Mouse (Mus musculus) limb, embryonic 10.5 days (tissue): ENCODE data around the gene Zcchc10. TPM values are rescaled to one million over a fixed set of nuclear protein-coding genes. Genes with fewer than 3 reads are reported as not detected.
A peak's percentile ranks its signal among the peaks of the same experiment; 100 is the strongest.
"Not testable (repeated sequence)": the region's sequence is repeated elsewhere in the genome, so short reads cannot be mapped to it uniquely, and the experiment has no call there.

Experiments
- DNase-seq: peaks from one replicate; pipeline ENCODE4 v3.0.0-alpha.2; 2017; ENCODE audit warnings: low spot score
- H3K27ac ChIP-seq: fragments of 300-500 bp; sonication (generic); 2 replicates; pipeline ENCODE4 v1.5.1; 2016; ENCODE audit warnings: mild to moderate bottlenecking
- H3K27me3 ChIP-seq: fragments of 300-500 bp; sonication (generic); 2 replicates; pipeline ENCODE4 v1.6.1; 2016; ENCODE audit warnings: low read depth, mild to moderate bottlenecking; ENCODE audit not compliant: poor library complexity, severe bottlenecking
- H3K36me3 ChIP-seq: fragments of 300-500 bp; sonication (generic); 2 replicates; pipeline ENCODE4 v1.6.1; 2016; ENCODE audit warnings: mild to moderate bottlenecking, moderate library complexity
- H3K4me1 ChIP-seq: fragments of 300-500 bp; sonication (generic); 2 replicates; pipeline ENCODE4 v1.6.1; 2016
- H3K4me3 ChIP-seq: fragments of 300-500 bp; sonication (generic); 2 replicates; pipeline ENCODE4 v1.5.1; 2016; ENCODE audit warnings: mild to moderate bottlenecking, moderate library complexity
- H3K9me3 ChIP-seq: fragments of 300-500 bp; sonication (generic); replicated peaks from 2 replicates; pipeline ENCODE4 v1.6.1; 2016; ENCODE audit warnings: mild to moderate bottlenecking
- WGBS: fragments of 180-500 bp; shearing (Covaris S2); methylation state at CpG from one replicate; pipeline ENCODE4 v1.1.7; 2016; 5-methylcytosine and 5-hydroxymethylcytosine counted together
- polyA plus RNA-seq: library from polyadenylated mRNA; unstranded; fragments of >200 nt; fragmentation: Nextera tagmentation; extraction: Ambion mirVana; gene quantifications from 2 replicates; pipeline ENCODE4 v1.2.1, GENCODE M21; 2016

Gene Zcchc10
- 23.0 and 30.4 TPM in 2 replicates for polyA plus RNA-seq

GRCm38 (mm10) chr11:53324512-53324968 is at the start of gene Zcchc10:
Gene Zcchc10, plus strand, starts transcription at chr11:53324679.
- WGBS = under 1% methylated on average over 21 of the region's 21 CpGs
- Histone ChIP-seq H3K36me3 (peaks cover 28% of the 10 kb centered on the region), H3K9me3 (no peaks in the 10 kb centered on the region), H3K27me3 (no peaks in the 10 kb centered on the region), H3K27ac (peak within 1 kb of the TSS; percentile 89), H3K4me3 (peak within 1 kb of the TSS; percentile 74), H3K4me1 (peaks cover 10% of the 10 kb centered on the region)
- peak; percentile 88 for DNase-seq

GRCm38 (mm10) chr11:53275358-53275757 is 49.1 kb upstream of the Zcchc10 start:
- peaks cover 94% of the 10 kb centered on the region for H3K36me3 ChIP-seq
- no peak overlapping the region for H3K4me3 ChIP-seq
- H3K9me3 ChIP-seq = no peaks in the 10 kb centered on the region
- H3K27ac ChIP-seq = no peak overlapping the region
- no peaks in the 10 kb centered on the region for H3K27me3 ChIP-seq
- no peaks in the 10 kb centered on the region for H3K4me1 ChIP-seq
- no peak for DNase-seq
- WGBS = 96% methylated on average over 3 of the region's 3 CpGs

DNA sequence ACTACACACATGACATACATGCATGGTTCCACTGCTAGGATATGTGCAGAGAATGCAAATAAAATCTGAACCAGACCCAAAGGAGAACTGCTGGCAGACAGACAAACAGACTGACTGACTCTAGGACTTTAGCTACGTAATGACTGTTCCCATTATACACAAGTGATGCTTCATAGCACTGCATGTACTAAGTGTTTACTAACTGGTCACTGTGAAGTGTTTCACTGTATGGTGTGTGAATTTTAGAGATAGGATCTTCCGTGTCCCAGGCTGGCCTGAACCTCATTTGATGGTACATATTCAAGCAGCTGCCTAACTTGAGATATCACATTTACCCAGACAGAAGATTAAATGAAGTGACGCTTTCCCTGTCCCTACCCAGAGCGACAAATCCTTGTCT is 46.1 kb upstream of the Zcchc10 start:
- no peaks in the 10 kb centered on the region for H3K4me1 ChIP-seq
- WGBS = 90% methylated on average over 4 of the region's 4 CpGs
- no peak overlapping the region for H3K27ac ChIP-seq
- H3K4me3 ChIP-seq = no peak overlapping the region
- no peaks in the 10 kb centered on the region for H3K9me3 ChIP-seq
- DNase-seq = no peak
- H3K36me3 ChIP-seq = peaks cover 94% of the 10 kb centered on the region
- H3K27me3 ChIP-seq = no peaks in the 10 kb centered on the region

GRCm38 (mm10) chr11:53285885-53286284 is 38.6 kb upstream of the Zcchc10 start:
- H3K27me3 ChIP-seq = no peaks in the 10 kb centered on the region
- H3K4me1 ChIP-seq = no peaks in the 10 kb centered on the region
- WGBS = 94% methylated on average over 6 of the region's 6 CpGs
- DNase-seq = no peak
- no peak overlapping the region for H3K4me3 ChIP-seq
- H3K36me3 ChIP-seq = peaks cover 99% of the 10 kb centered on the region
- no peak overlapping the region for H3K27ac ChIP-seq
- H3K9me3 ChIP-seq = no peaks in the 10 kb centered on the region

DNA sequence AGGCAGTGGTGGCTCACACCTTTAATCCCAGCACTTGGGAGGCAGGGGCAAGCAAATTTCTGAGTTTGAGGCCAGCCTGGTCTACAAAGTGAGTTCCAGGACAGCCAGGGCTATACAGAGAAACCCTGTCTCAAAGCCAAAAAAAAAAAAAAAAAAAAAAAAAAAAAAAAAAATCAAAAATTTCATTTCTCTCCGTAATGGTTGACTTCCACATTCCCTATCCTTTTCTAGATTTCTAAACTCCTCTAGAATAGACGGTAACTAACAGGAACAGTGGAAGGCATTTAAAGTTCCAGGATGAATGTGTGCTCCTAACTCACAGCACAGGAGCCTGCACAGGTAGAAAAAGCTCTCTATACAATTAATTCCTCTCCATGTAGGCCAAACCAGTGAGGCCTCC is 34.3 kb upstream of the Zcchc10 start:
- 93% methylated on average over 2 of the region's 2 CpGs for WGBS
- DNase-seq = not testable (repeated sequence)
- H3K36me3 ChIP-seq = peaks cover 98% of the 10 kb centered on the region

GRCm38 (mm10) chr11:53290871-53291270 is 33.6 kb upstream of the Zcchc10 start:
- 91% methylated on average over 11 of the region's 11 CpGs for WGBS
- no peaks in the 10 kb centered on the region for H3K4me1 ChIP-seq
- no peak for DNase-seq
- no peak overlapping the region for H3K27ac ChIP-seq
- H3K4me3 ChIP-seq = no peak overlapping the region
- H3K36me3 ChIP-seq = peaks cover 97% of the 10 kb centered on the region
- no peaks in the 10 kb centered on the region for H3K27me3 ChIP-seq
- H3K9me3 ChIP-seq = no peaks in the 10 kb centered on the region

More for the DNA sequence above, 34.3 kb upstream of the Zcchc10 start:
- H3K27me3 ChIP-seq, H3K4me3 ChIP-seq, H3K9me3 ChIP-seq, H3K4me1 ChIP-seq, H3K27ac ChIP-seq: not testable (repeated sequence)

DNA sequence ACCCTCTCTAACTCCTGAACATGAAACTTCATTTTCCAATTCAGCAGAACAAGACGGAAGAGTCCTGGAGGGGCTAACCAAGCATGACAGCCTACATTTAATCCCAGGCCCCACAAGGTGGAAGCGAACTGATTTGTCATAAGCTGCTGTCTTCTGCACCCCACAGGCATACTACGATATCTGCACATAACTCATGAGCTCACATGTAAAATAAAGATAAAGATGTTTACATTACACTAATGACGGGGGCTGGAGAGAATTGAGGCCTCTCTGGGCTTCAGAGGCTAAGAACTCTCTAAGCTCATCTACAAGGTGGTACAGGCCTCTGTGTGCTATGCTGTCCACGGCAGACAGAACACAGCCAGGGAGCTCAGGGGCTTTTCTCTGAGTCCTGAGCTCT is 30.0 kb upstream of the Zcchc10 start:
- H3K27me3 ChIP-seq = no peaks in the 10 kb centered on the region
- peaks cover 88% of the 10 kb centered on the region for H3K36me3 ChIP-seq
- no peak for DNase-seq
- 95% methylated on average over 5 of the region's 5 CpGs for WGBS
- no peaks in the 10 kb centered on the region for H3K9me3 ChIP-seq
- H3K4me3 ChIP-seq = no peak overlapping the region
- peaks cover 15% of the 10 kb centered on the region for H3K4me1 ChIP-seq
- H3K27ac ChIP-seq = no peak overlapping the region

DNA sequence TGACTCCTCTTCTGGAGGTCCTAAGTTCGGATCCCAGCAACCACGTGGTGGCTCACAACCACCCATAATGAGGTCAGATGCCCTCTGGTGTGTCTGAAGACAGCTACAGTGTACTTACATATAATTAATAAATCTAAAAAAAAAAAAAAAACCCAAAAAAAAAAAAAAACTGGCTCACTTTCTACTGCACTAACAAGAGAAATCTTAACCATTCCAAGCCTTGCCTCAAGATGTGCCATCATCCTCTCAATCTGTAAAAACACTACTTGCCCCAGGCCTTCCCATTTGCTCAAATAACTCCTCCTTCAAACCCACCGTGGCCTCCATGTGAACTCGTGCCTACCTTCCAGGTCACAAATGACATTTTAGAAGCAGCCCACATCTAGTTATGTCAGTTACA is 27.6 kb upstream of the Zcchc10 start:
- Histone ChIP-seq H3K36me3 (peaks cover 64% of the 10 kb centered on the region), H3K27ac (no peak overlapping the region), H3K4me1 (peaks cover 23% of the 10 kb centered on the region), H3K27me3 (no peaks in the 10 kb centered on the region), H3K4me3 (no peak overlapping the region), H3K9me3 (no peaks in the 10 kb centered on the region)
- no peak for DNase-seq
- WGBS = 83% methylated on average over 4 of the region's 4 CpGs

DNA sequence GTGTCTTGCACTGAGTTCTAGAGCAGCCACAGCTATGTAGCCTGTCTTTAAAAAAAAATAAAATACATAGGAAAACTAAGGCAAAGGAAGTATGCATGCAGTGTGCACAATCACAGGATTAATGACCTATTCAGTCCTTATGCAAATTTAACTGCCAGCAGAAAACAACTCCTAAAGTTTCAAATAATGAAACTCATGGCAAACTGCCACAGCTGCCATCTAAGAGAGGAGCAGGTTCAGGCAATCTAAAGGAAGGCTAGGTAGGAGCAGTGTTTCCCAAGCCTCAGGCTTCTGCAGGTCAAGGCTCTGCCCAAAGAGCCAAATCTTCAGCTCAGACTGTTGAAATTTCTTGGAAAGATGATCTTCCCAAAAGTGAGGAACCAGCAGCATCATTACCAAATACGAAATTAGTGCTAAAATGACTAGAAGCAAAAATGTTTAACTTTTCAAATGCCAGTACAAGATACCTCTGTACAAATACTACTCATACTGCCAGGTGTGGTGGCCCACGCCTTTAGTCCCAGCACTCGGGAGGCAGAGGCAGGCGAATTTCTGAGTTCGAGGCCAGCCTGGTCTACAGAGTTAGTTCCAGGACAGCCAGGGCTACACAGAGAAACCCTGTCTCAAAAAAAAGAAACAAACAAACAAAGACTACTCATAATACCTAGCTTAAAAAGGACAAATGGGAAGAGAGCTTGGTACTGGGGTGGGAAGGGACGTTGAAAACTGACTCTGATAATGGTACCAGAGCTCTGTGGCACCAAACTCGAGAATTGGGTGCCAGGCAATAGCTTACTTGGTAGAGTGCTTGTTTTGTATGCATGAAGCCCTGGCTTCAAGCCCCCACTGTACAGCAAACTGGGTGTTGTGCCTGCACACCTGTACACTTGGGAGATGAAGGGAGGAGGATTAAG is 26.3 kb upstream of the Zcchc10 start:
- WGBS = 93% methylated on average over 7 of the region's 7 CpGs

GRCm38 (mm10) chr11:53299551-53300329 is 24.7 kb upstream of the Zcchc10 start:
- Histone ChIP-seq H3K27ac (peak overlapping the region; percentile 94), H3K4me3 (peak overlapping the region; percentile 100), H3K4me1 (peaks cover 23% of the 10 kb centered on the region), H3K36me3 (peaks cover 37% of the 10 kb centered on the region), H3K9me3 (no peaks in the 10 kb centered on the region), H3K27me3 (no peaks in the 10 kb centered on the region)
- under 1% methylated on average over 80 of the region's 80 CpGs for WGBS
- peak; percentile 68 for DNase-seq

More for the DNA sequence above, 26.3 kb upstream of the Zcchc10 start:
- no peak overlapping the region for H3K27ac ChIP-seq
- peaks cover 23% of the 10 kb centered on the region for H3K4me1 ChIP-seq
- H3K27me3 ChIP-seq = no peaks in the 10 kb centered on the region
- no peaks in the 10 kb centered on the region for H3K9me3 ChIP-seq
- no peak for DNase-seq
- H3K36me3 ChIP-seq = peaks cover 51% of the 10 kb centered on the region
- peak overlapping the region; percentile 100 for H3K4me3 ChIP-seq

GRCm38 (mm10) chr11:53300330-53301166 is 23.9 kb upstream of the Zcchc10 start, which contains the start of gene Hspa4:
Gene Hspa4, minus strand, starts transcription at chr11:53300457.
- Histone ChIP-seq H3K4me3 (peak within 1 kb of the TSS; percentile 100), H3K4me1 (peaks cover 23% of the 10 kb centered on the region), H3K27me3 (no peaks in the 10 kb centered on the region), H3K27ac (peak within 1 kb of the TSS; percentile 94), H3K9me3 (no peaks in the 10 kb centered on the region), H3K36me3 (peaks cover 29% of the 10 kb centered on the region)
- peak; percentile 98 for DNase-seq
- WGBS = 1% methylated on average over 58 of the region's 58 CpGs

DNA sequence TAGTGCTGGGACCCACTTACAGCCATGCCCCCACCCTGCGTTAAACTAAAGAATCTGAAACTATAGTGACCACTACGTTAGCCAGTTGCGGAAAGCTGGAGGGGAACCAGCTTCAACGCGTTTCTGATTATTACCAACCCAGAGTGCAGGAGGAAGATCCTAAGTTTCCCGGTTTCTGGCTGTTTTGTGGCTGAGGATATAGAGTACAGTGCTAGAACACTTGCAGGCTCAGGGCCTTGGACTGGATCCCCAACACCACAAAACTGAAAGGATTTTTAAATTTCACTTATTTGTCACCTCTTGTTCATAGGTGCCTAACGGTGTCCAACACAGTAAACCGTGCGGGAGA is 23.3 kb upstream of the Zcchc10 start:
- H3K27me3 ChIP-seq = no peaks in the 10 kb centered on the region
- peaks cover 23% of the 10 kb centered on the region for H3K4me1 ChIP-seq
- peak overlapping the region; percentile 100 for H3K4me3 ChIP-seq
- peak overlapping the region; percentile 94 for H3K27ac ChIP-seq
- H3K9me3 ChIP-seq = no peaks in the 10 kb centered on the region
- peaks cover 25% of the 10 kb centered on the region for H3K36me3 ChIP-seq
- DNase-seq = no peak
- WGBS = 59% methylated on average over 9 of the region's 9 CpGs
